Mouse (Mus musculus) lung, adult 2 months (tissue): ENCODE measurements around the gene Prdm16.

Experiments
- CTCF ChIP-seq: fragments of 200-500 bp; IDR thresholded peaks from 2 replicates; pipeline ENCODE4 v1.5.1; 2011; ENCODE audit warnings: mild to moderate bottlenecking, low read length, control low read depth; ENCODE audit not compliant: insufficient read depth
- POLR2A ChIP-seq: fragments of 200-500 bp; IDR thresholded peaks from 2 replicates; pipeline ENCODE4 v1.6.1; 2011; ENCODE audit warnings: low read depth, mild to moderate bottlenecking, control low read depth, low read length, borderline replicate concordance; ENCODE audit errors: extremely low read depth

DNA sequence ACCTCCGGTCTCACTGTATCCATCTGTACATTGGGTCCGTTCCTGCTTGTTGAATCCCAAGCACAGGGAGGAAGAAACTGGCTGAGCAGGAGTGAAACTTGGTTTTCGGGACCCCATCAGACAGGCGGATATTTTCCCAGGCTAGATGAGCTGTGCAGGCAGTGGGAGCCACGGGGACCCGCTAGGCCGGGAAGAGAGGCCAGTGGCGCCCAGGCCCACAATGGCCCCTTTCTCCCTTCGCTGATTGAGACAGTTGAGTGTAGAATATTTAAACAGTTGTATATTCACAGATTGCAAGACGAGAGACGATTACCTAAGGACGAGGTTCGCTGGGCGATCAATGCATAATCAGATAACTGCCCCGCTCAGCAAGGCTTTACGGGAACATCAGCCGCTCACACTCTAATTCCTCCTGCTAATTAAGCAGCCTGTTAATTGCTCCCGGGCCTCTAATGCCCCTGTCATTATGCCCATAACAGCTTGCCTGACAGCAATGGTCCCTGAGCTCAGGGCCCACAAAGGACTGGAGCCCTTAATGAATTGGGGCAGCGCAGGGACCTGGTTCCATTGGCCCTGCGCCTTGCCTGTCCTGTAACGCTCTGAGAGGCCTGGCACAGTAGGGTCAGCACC, 54.0 kb downstream of the Prdm16 start:
- no peak for TF ChIP-seq POLR2A
- TF ChIP-seq CTCF, result no peak
